Mouse (Mus musculus): ENCODE measurements around the gene Adamts18. TPM values are rescaled to one million over a fixed set of nuclear protein-coding genes. Genes with fewer than 3 reads are reported as not detected.

The Adamts18 gene
- polyA plus RNA-seq, 1 experiment = not detected

GRCm38 (mm10) chr8:113675281-113675680 is 173.3 kb downstream of the Adamts18 start:
- H3K4me1 ChIP-seq (ENCODE audit: control insufficient read depth, insufficient read depth, low read length) = no peaks in the 10 kb centered on the region; the same call in 1 of the 2 replicates
- no peak overlapping the region for H3K27ac ChIP-seq (ENCODE audit: control insufficient read depth, insufficient read depth, low read depth, low read length, poor library complexity)
- no peak for TF ChIP-seq POLR2A (IDR thresholded peaks at IDR 0.05; ENCODE audit: borderline replicate concordance, control insufficient read depth, low read depth, low read length)
- no peak for TF ChIP-seq CTCF (IDR thresholded peaks at IDR 0.05; ENCODE audit: control insufficient read depth, insufficient read depth, low read length)
- 66% methylated on average over 2 of the region's 2 CpGs for WGBS
- no peak overlapping the region for H3K4me3 ChIP-seq (replicated peaks; ENCODE audit: control insufficient read depth, low read depth, low read length)

- WGBS = 69% methylated on average over 3 of the region's 3 CpGs
- Histone ChIP-seq H3K4me3 (replicated peaks; ENCODE audit: control insufficient read depth, low read depth, low read length) (no peak overlapping the region), H3K27ac (ENCODE audit: control insufficient read depth, insufficient read depth, low read depth, low read length, poor library complexity) (no peak overlapping the region), H3K4me1 (ENCODE audit: control insufficient read depth, insufficient read depth, low read length) (no peaks in the 10 kb centered on the region; the same call in 1 of the 2 replicates)
- TF ChIP-seq CTCF (IDR thresholded peaks at IDR 0.05; ENCODE audit: control insufficient read depth, insufficient read depth, low read length) (no peak), POLR2A (IDR thresholded peaks at IDR 0.05; ENCODE audit: borderline replicate concordance, control insufficient read depth, low read depth, low read length) (no peak)
These were observed 173.9 kb downstream of the Adamts18 start for GRCm38 (mm10) chr8:113674611-113675010.

- no peak overlapping the region for H3K27ac ChIP-seq (ENCODE audit: control insufficient read depth, insufficient read depth, low read depth, low read length, poor library complexity)
- TF ChIP-seq CTCF (IDR thresholded peaks at IDR 0.05; ENCODE audit: control insufficient read depth, insufficient read depth, low read length) = no peak
- TF ChIP-seq POLR2A (IDR thresholded peaks at IDR 0.05; ENCODE audit: borderline replicate concordance, control insufficient read depth, low read depth, low read length) = no peak
- H3K4me3 ChIP-seq (replicated peaks; ENCODE audit: control insufficient read depth, low read depth, low read length) = no peak overlapping the region
- no peaks in the 10 kb centered on the region for H3K4me1 ChIP-seq (ENCODE audit: control insufficient read depth, insufficient read depth, low read length)
- 70% methylated on average over 3 of the region's 3 CpGs for WGBS
These were observed 175.2 kb downstream of the Adamts18 start for GRCm38 (mm10) chr8:113673300-113673699.

- H3K4me1 ChIP-seq (ENCODE audit: control insufficient read depth, insufficient read depth, low read length) = no peaks in the 10 kb centered on the region
- WGBS = 79% methylated on average over 11 of the region's 11 CpGs
- no peak overlapping the region for H3K27ac ChIP-seq (ENCODE audit: control insufficient read depth, insufficient read depth, low read depth, low read length, poor library complexity)
- TF ChIP-seq CTCF (IDR thresholded peaks at IDR 0.05; ENCODE audit: control insufficient read depth, insufficient read depth, low read length) (no peak), POLR2A (IDR thresholded peaks at IDR 0.05; ENCODE audit: borderline replicate concordance, control insufficient read depth, low read depth, low read length) (no peak)
- H3K4me3 ChIP-seq (replicated peaks; ENCODE audit: control insufficient read depth, low read depth, low read length) = no peak overlapping the region
These were observed 175.8 kb downstream of the Adamts18 start for GRCm38 (mm10) chr8:113672599-113673255.

- Histone ChIP-seq H3K4me3 (replicated peaks; ENCODE audit: control insufficient read depth, low read depth, low read length) (no peak overlapping the region), H3K27ac (ENCODE audit: control insufficient read depth, insufficient read depth, low read depth, low read length, poor library complexity) (no peak overlapping the region), H3K4me1 (ENCODE audit: control insufficient read depth, insufficient read depth, low read length) (no peaks in the 10 kb centered on the region)
- WGBS = 87% methylated on average over 10 of the region's 10 CpGs
- no peak for TF ChIP-seq CTCF (IDR thresholded peaks at IDR 0.05; ENCODE audit: control insufficient read depth, insufficient read depth, low read length)
- no peak for TF ChIP-seq POLR2A (IDR thresholded peaks at IDR 0.05; ENCODE audit: borderline replicate concordance, control insufficient read depth, low read depth, low read length)
These were observed 178.6 kb downstream of the Adamts18 start for GRCm38 (mm10) chr8:113669924-113670323.

GRCm38 (mm10) chr8:113666714-113667432 is 181.7 kb downstream of the Adamts18 start:
- Histone ChIP-seq H3K4me3 (replicated peaks; ENCODE audit: control insufficient read depth, low read depth, low read length) (no peak overlapping the region), H3K4me1 (ENCODE audit: control insufficient read depth, insufficient read depth, low read length) (no peaks in the 10 kb centered on the region), H3K27ac (ENCODE audit: control insufficient read depth, insufficient read depth, low read depth, low read length, poor library complexity) (no peak overlapping the region)
- TF ChIP-seq CTCF (IDR thresholded peaks at IDR 0.05; ENCODE audit: control insufficient read depth, insufficient read depth, low read length) = no peak
- TF ChIP-seq POLR2A (IDR thresholded peaks at IDR 0.05; ENCODE audit: borderline replicate concordance, control insufficient read depth, low read depth, low read length) = no peak
- WGBS = 71% methylated on average over 16 of the region's 16 CpGs

GRCm38 (mm10) chr8:113665951-113666350 is 182.6 kb downstream of the Adamts18 start:
- H3K4me3 ChIP-seq (replicated peaks; ENCODE audit: control insufficient read depth, low read depth, low read length) = no peak overlapping the region
- TF ChIP-seq POLR2A (IDR thresholded peaks at IDR 0.05; ENCODE audit: borderline replicate concordance, control insufficient read depth, low read depth, low read length) (no peak), CTCF (IDR thresholded peaks at IDR 0.05; ENCODE audit: control insufficient read depth, insufficient read depth, low read length) (no peak)
- H3K27ac ChIP-seq (ENCODE audit: control insufficient read depth, insufficient read depth, low read depth, low read length, poor library complexity) = no peak overlapping the region
- no peaks in the 10 kb centered on the region for H3K4me1 ChIP-seq (ENCODE audit: control insufficient read depth, insufficient read depth, low read length)
- WGBS = 83% methylated on average over 8 of the region's 8 CpGs

GRCm38 (mm10) chr8:113665036-113665435 is 183.5 kb downstream of the Adamts18 start:
- Histone ChIP-seq H3K4me1 (ENCODE audit: control insufficient read depth, insufficient read depth, low read length) (no peaks in the 10 kb centered on the region), H3K4me3 (replicated peaks; ENCODE audit: control insufficient read depth, low read depth, low read length) (no peak overlapping the region), H3K27ac (ENCODE audit: control insufficient read depth, insufficient read depth, low read depth, low read length, poor library complexity) (no peak overlapping the region)
- 65% methylated on average over 4 of the region's 4 CpGs for WGBS
- TF ChIP-seq POLR2A (IDR thresholded peaks at IDR 0.05; ENCODE audit: borderline replicate concordance, control insufficient read depth, low read depth, low read length) (no peak), CTCF (IDR thresholded peaks at IDR 0.05; ENCODE audit: control insufficient read depth, insufficient read depth, low read length) (no peak)
